Mouse (Mus musculus) limb, embryonic 14.5 days (tissue): ENCODE data around the gene Vegfc. TPM values are rescaled to one million over a fixed set of nuclear protein-coding genes. Genes with fewer than 3 reads are reported as not detected.

ENCODE experiments used
- ATAC-seq: fragments of 200-750 bp; cut with Nextera tagmentation; 2 replicates; pipeline ENCODE4 v1.8.0; 2017; ENCODE audit warnings: low read depth, moderate number of reproducible peaks, moderate TSS enrichment; ENCODE audit not compliant: low FRiP score
- DNase-seq: peaks from one replicate; pipeline ENCODE4 v3.0.0-alpha.2; 2015; ENCODE audit warnings: low spot score
- H3K27ac ChIP-seq: fragments of 300-500 bp; sonication (generic); replicated peaks from 2 replicates; pipeline ENCODE4 v1.5.1; 2014; ENCODE audit warnings: low read depth, mild to moderate bottlenecking, low read length, moderate library complexity, mixed read lengths
- H3K27me3 ChIP-seq: fragments of 300-500 bp; sonication (generic); 2 replicates; pipeline ENCODE4 v1.6.1; 2014; ENCODE audit warnings: low read length, mixed read lengths; ENCODE audit not compliant: control insufficient read depth, insufficient read depth
- H3K36me3 ChIP-seq: fragments of 300-500 bp; sonication (generic); 2 replicates; pipeline ENCODE4 v1.6.1; 2014; ENCODE audit warnings: mild to moderate bottlenecking, low read length, moderate library complexity, mixed read lengths; ENCODE audit not compliant: control insufficient read depth, insufficient read depth
- H3K4me1 ChIP-seq: fragments of 300-500 bp; sonication (generic); 2 replicates; pipeline ENCODE4 v1.6.1; 2014; ENCODE audit warnings: antibody characterized with exemption, low read length, mixed read lengths; ENCODE audit not compliant: control insufficient read depth, insufficient read depth
- H3K4me2 ChIP-seq: fragments of 300-500 bp; sonication (generic); replicated peaks from 2 replicates; pipeline ENCODE4 v1.6.1; 2014; ENCODE audit warnings: low read depth, mild to moderate bottlenecking, low read length, moderate library complexity; ENCODE audit not compliant: severe bottlenecking
- H3K4me3 ChIP-seq: fragments of 300-500 bp; sonication (generic); replicated peaks from 2 replicates; pipeline ENCODE4 v1.5.1; 2014; ENCODE audit warnings: low read length
- H3K9ac ChIP-seq: fragments of 300-500 bp; sonication (generic); 2 replicates; pipeline ENCODE4 v1.6.1; 2014; ENCODE audit warnings: mild to moderate bottlenecking, low read depth, low read length, moderate library complexity; ENCODE audit not compliant: severe bottlenecking
- H3K9me3 ChIP-seq: fragments of 300-500 bp; sonication (generic); 2 replicates; pipeline ENCODE4 v1.6.1; 2016; ENCODE audit warnings: low read length; ENCODE audit not compliant: control insufficient read depth
- POLR2A ChIP-seq: fragments of 200-500 bp; IDR thresholded peaks from 2 replicates; pipeline ENCODE4 v1.8.0; 2012; ENCODE audit warnings: inconsistent platforms, mild to moderate bottlenecking, moderate library complexity, borderline replicate concordance; ENCODE audit not compliant: insufficient read depth, insufficient read length; ENCODE audit errors: extremely low read depth
- WGBS: fragments of 180-500 bp; shearing (Covaris S2); extraction: QIAGEN DNeasy Blood & Tissue Kit; methylation state at CpG from one replicate; pipeline ENCODE4 v1.1.7; 2014; 5-methylcytosine and 5-hydroxymethylcytosine counted together
- polyA plus RNA-seq, 2 experiments: library from polyadenylated mRNA; depleted of rRNA in 1 of 2; stranded (reverse) in 1 of 2; unstranded in 1 of 2; fragments of >200 nt; fragmentation: Nextera tagmentation in 1 of 2; extraction: Ambion mirVana in 1 of 2; gene quantifications; 2 replicates each; pipeline versions ENCODE4 v1.2.1 to v1.2.3; 2012 to 2014

Vegfc gene
- polyA plus RNA-seq (2012; rRNA removed) (9.6 and 10.6 TPM in 2 replicates), polyA plus RNA-seq (2014; fragmentation: Nextera tagmentation; extraction: Ambion mirVana) (12.5 and 13.1 TPM in 2 replicates)

DNA sequence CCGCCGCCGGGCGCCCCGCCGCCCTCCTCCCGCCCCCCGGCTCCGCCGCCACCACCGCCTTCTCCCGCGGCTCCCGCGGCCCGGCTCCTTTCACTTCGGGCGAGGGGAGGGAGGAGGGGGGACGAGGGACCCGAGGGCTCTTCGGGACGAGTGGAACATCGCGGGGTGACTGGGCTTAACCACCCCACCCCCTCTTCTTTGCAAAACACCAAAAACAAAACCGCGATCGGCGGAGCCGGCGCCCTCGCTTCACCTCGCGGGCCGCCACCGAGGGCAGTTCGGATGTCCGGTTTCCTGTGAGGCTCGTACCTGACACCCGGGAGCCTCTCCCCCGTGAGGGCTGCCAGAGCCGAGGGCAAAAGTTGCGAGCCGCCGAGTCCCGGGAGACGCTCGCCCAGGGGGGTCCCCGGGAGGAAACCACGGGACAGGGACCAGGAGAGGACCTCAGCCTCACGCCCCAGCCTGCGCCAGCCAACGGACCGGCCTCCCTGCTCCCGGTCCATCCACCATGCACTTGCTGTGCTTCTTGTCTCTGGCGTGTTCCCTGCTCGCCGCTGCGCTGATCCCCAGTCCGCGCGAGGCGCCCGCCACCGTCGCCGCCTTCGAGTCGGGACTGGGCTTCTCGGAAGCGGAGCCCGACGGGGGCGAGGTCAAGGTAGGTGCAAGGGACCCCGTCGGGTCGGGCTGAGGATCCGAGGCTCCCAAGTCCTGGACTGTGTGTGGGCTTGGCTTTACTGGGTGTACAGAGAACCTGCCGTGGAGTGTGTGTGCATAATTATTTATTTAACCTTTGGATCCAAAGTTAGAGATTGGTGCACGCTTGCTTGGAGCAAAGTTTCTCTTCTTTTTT lies at the start of gene Vegfc:
Gene Vegfc (plus strand): TSS at position 336 of the 850 bp plus-strand sequence.
- H3K36me3 ChIP-seq = no peaks in the 10 kb centered on the region
- peak within 1 kb of the TSS; percentile 84 for H3K4me2 ChIP-seq
- peak within 1 kb of the TSS; percentile 73 for H3K4me3 ChIP-seq
- H3K4me1 ChIP-seq = peaks cover 6% of the 10 kb centered on the region; the same call in 1 of the 2 replicates
- no peak for TF ChIP-seq POLR2A
- ATAC-seq = peak; percentile 71
- WGBS = under 1% methylated on average over 48 of the region's 79 CpGs
- DNase-seq = peak; percentile 29
- H3K9me3 ChIP-seq = no peaks in the 10 kb centered on the region
- peak within 1 kb of the TSS; percentile 77 for H3K27ac ChIP-seq
- peak within 1 kb of the TSS; percentile 80 for H3K9ac ChIP-seq
- H3K27me3 ChIP-seq = no peaks in the 10 kb centered on the region

DNA sequence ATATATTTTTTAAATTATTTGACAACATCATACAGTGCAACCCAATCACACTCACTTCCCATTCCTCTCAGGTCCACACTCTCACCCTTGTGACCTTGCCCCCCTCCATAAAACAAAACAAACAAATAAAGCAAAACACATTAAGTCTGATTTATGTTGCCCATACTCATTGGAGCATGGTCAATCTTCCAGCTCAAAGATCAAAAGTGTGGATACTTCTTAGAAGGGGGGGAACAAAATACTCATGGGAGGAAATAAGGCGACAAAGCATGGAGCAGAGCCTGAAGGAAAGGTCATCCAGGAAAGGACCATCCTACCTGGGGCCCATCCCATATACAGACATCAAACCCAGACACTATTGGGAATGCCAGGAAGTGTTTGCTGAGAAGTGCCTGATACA lies 42.8 kb upstream of the Vegfc start:
- no peak overlapping the region for H3K27ac ChIP-seq
- H3K4me1 ChIP-seq = no peaks in the 10 kb centered on the region
- no peaks in the 10 kb centered on the region for H3K36me3 ChIP-seq
- WGBS = 78% methylated on average over 1 of the region's 1 CpGs
- ATAC-seq = no peak
- H3K9me3 ChIP-seq = no peaks in the 10 kb centered on the region
- no peak overlapping the region for H3K4me3 ChIP-seq
- no peaks in the 10 kb centered on the region for H3K27me3 ChIP-seq
- TF ChIP-seq POLR2A = no peak
- H3K4me2 ChIP-seq = no peak overlapping the region
- DNase-seq = no peak
- no peak overlapping the region for H3K9ac ChIP-seq

DNA sequence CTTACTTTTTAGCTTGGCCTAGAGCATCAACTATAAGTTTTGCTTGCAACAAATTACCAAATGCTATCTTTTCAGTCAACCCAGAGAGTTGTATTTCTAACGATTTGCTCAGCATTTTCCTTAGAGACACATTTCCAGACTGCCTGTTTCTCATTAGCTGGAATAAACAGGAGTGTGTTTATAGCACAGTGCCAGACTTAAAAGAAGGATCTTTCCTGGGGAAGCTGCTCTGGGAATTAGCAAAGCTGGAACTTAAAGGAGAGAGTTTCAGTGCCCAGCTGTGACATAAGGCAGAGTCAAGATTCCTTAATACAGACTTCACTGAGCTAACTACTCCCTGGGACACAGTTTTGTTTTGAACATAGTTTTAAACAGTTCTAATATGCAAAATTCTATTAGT lies 34.8 kb upstream of the Vegfc start:
- Histone ChIP-seq H3K9ac (no peak overlapping the region), H3K4me1 (no peaks in the 10 kb centered on the region), H3K27ac (no peak overlapping the region), H3K4me3 (no peak overlapping the region), H3K4me2 (no peak overlapping the region), H3K9me3 (no peaks in the 10 kb centered on the region), H3K36me3 (no peaks in the 10 kb centered on the region), H3K27me3 (no peaks in the 10 kb centered on the region)
- no peak; the same call in 1 of the 2 replicates for ATAC-seq
- DNase-seq = no peak
- no peak for TF ChIP-seq POLR2A
- 5% methylated on average over 1 of the region's 1 CpGs for WGBS

DNA sequence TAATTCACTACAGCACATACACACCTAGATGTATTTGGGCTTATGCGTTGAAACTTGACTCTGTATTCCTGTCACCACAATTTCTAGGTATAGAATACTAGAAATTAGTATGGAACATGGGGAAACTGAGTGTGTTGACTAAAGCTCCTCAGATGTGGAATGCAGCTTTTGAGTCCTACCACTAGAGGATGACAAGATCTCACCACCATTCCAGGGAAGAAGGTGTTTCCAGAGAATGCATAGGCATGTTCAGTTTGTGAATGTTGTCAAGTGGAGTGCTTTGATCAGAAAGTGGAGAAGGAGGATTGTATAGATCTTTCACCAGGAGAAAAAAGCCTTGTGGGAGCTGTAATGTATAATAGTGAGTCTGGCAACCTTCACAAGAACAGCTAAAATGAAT lies 33.9 kb upstream of the Vegfc start:
- DNase-seq = no peak
- Histone ChIP-seq H3K4me2 (no peak overlapping the region), H3K4me3 (no peak overlapping the region), H3K27me3 (no peaks in the 10 kb centered on the region), H3K36me3 (no peaks in the 10 kb centered on the region), H3K4me1 (no peaks in the 10 kb centered on the region), H3K9me3 (no peaks in the 10 kb centered on the region), H3K9ac (no peak overlapping the region), H3K27ac (no peak overlapping the region)
- WGBS = 69% methylated on average over 1 of the region's 1 CpGs
- ATAC-seq = no peak
- TF ChIP-seq POLR2A = no peak

DNA sequence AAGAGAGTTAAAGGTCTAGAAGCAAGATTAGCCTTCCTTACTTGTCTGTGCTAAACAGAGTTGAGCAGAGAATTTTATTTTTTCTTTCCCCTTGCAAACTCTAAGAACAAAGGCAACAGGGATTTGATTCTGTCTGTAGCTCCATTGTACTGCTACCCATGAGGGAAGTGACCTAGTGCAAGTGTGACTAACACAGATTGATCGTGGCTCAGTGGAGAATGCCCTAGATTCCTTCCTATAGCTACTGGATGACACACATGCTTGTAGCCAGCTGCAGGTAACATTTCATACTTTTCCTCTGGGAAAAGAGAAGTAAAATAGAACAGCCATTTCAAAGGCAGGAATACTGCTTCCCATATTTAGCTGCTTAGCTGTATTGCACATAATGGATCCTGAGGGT lies 24.2 kb upstream of the Vegfc start:
- WGBS = 63% methylated on average over 1 of the region's 1 CpGs
- Histone ChIP-seq H3K9me3 (no peaks in the 10 kb centered on the region), H3K27ac (no peak overlapping the region), H3K27me3 (no peaks in the 10 kb centered on the region), H3K4me2 (no peak overlapping the region), H3K4me3 (no peak overlapping the region), H3K4me1 (no peaks in the 10 kb centered on the region), H3K9ac (no peak overlapping the region), H3K36me3 (no peaks in the 10 kb centered on the region)
- ATAC-seq (no peak), DNase-seq (no peak)
- no peak for TF ChIP-seq POLR2A
